Mouse (Mus musculus): ENCODE data around the gene 1700057G04Rik.

GRCm38 (mm10) chr9:92326813-92327212 is 17.6 kb downstream of the 1700057G04Rik start:
- TF ChIP-seq CTCF (IDR thresholded peaks at IDR 0.05; ENCODE audit: low read depth) (no peak), EP300 (optimal IDR thresholded peaks at IDR 0.05) (no peak)

All from stomach, postnatal 0 days (tissue).